Mouse (Mus musculus) limb, embryonic 14.5 days (tissue): ENCODE measurements at regions not wholly inside any gene's neighbourhood (a gene's known extent, or its start where the extent isn't known, plus 50 kb on each side); places are given as distances from the start of the nearest gene placed in this dataset.

ENCODE experiments used
- ATAC-seq: fragments of 200-750 bp; cut with Nextera tagmentation; 2 replicates; pipeline ENCODE4 v1.8.0; 2017; ENCODE audit warnings: low read depth, moderate number of reproducible peaks, moderate TSS enrichment; ENCODE audit not compliant: low FRiP score
- DNase-seq: peaks from one replicate; pipeline ENCODE4 v3.0.0-alpha.2; 2015; ENCODE audit warnings: low spot score
- H3K27ac ChIP-seq: fragments of 300-500 bp; sonication (generic); replicated peaks from 2 replicates; pipeline ENCODE4 v1.5.1; 2014; ENCODE audit warnings: low read depth, mild to moderate bottlenecking, low read length, moderate library complexity, mixed read lengths
- H3K27me3 ChIP-seq: fragments of 300-500 bp; sonication (generic); 2 replicates; pipeline ENCODE4 v1.6.1; 2014; ENCODE audit warnings: low read length, mixed read lengths; ENCODE audit not compliant: control insufficient read depth, insufficient read depth
- H3K36me3 ChIP-seq: fragments of 300-500 bp; sonication (generic); 2 replicates; pipeline ENCODE4 v1.6.1; 2014; ENCODE audit warnings: mild to moderate bottlenecking, low read length, moderate library complexity, mixed read lengths; ENCODE audit not compliant: control insufficient read depth, insufficient read depth
- H3K4me1 ChIP-seq: fragments of 300-500 bp; sonication (generic); 2 replicates; pipeline ENCODE4 v1.6.1; 2014; ENCODE audit warnings: antibody characterized with exemption, low read length, mixed read lengths; ENCODE audit not compliant: control insufficient read depth, insufficient read depth
- H3K4me2 ChIP-seq: fragments of 300-500 bp; sonication (generic); replicated peaks from 2 replicates; pipeline ENCODE4 v1.6.1; 2014; ENCODE audit warnings: low read depth, mild to moderate bottlenecking, low read length, moderate library complexity; ENCODE audit not compliant: severe bottlenecking
- H3K4me3 ChIP-seq: fragments of 300-500 bp; sonication (generic); replicated peaks from 2 replicates; pipeline ENCODE4 v1.5.1; 2014; ENCODE audit warnings: low read length
- H3K9ac ChIP-seq: fragments of 300-500 bp; sonication (generic); 2 replicates; pipeline ENCODE4 v1.6.1; 2014; ENCODE audit warnings: mild to moderate bottlenecking, low read depth, low read length, moderate library complexity; ENCODE audit not compliant: severe bottlenecking
- H3K9me3 ChIP-seq: fragments of 300-500 bp; sonication (generic); 2 replicates; pipeline ENCODE4 v1.6.1; 2016; ENCODE audit warnings: low read length; ENCODE audit not compliant: control insufficient read depth
- POLR2A ChIP-seq: fragments of 200-500 bp; IDR thresholded peaks from 2 replicates; pipeline ENCODE4 v1.8.0; 2012; ENCODE audit warnings: inconsistent platforms, mild to moderate bottlenecking, moderate library complexity, borderline replicate concordance; ENCODE audit not compliant: insufficient read depth, insufficient read length; ENCODE audit errors: extremely low read depth
- WGBS: fragments of 180-500 bp; shearing (Covaris S2); extraction: QIAGEN DNeasy Blood & Tissue Kit; methylation state at CpG from one replicate; pipeline ENCODE4 v1.1.7; 2014; 5-methylcytosine and 5-hydroxymethylcytosine counted together

GRCm38 (mm10) chr10:119146342-119146741, 93.5 kb downstream of the Cand1 start:
- Histone ChIP-seq H3K27ac (no peak overlapping the region), H3K9me3 (no peaks in the 10 kb centered on the region), H3K4me1 (no peaks in the 10 kb centered on the region), H3K4me3 (no peak overlapping the region), H3K9ac (no peak overlapping the region), H3K36me3 (no peaks in the 10 kb centered on the region), H3K27me3 (no peaks in the 10 kb centered on the region), H3K4me2 (no peak overlapping the region)
- ATAC-seq: no peak
- no peak for DNase-seq
- 37% methylated on average over 6 of the region's 6 CpGs for WGBS
- TF ChIP-seq POLR2A: no peak

GRCm38 (mm10) chr10:119142866-119143265, 97.0 kb downstream of the Cand1 start:
- no peaks in the 10 kb centered on the region for H3K9me3 ChIP-seq
- H3K4me3 ChIP-seq: no peak overlapping the region
- H3K36me3 ChIP-seq: no peaks in the 10 kb centered on the region
- 88% methylated on average over 6 of the region's 6 CpGs for WGBS
- H3K27me3 ChIP-seq: no peaks in the 10 kb centered on the region
- H3K27ac ChIP-seq: no peak overlapping the region
- no peak for TF ChIP-seq POLR2A
- H3K4me1 ChIP-seq: no peaks in the 10 kb centered on the region
- no peak overlapping the region for H3K9ac ChIP-seq
- ATAC-seq (no peak), DNase-seq (no peak)
- H3K4me2 ChIP-seq: no peak overlapping the region

GRCm38 (mm10) chr10:119142307-119142706, 97.5 kb downstream of the Cand1 start:
- TF ChIP-seq POLR2A: no peak
- no peak for DNase-seq

GRCm38 (mm10) chr10:119138237-119138636, 101.6 kb downstream of the Cand1 start:
- Histone ChIP-seq H3K36me3 (no peaks in the 10 kb centered on the region), H3K9me3 (no peaks in the 10 kb centered on the region), H3K4me2 (no peak overlapping the region), H3K27ac (no peak overlapping the region), H3K4me3 (no peak overlapping the region), H3K4me1 (no peaks in the 10 kb centered on the region), H3K9ac (no peak overlapping the region), H3K27me3 (no peaks in the 10 kb centered on the region)
- 71% methylated on average over 6 of the region's 6 CpGs for WGBS
- no peak for TF ChIP-seq POLR2A
- ATAC-seq (no peak), DNase-seq (no peak)

More at GRCm38 (mm10) chr10:119142307-119142706, 97.5 kb downstream of the Cand1 start:
- Histone ChIP-seq H3K4me3 (no peak overlapping the region), H3K27me3 (no peaks in the 10 kb centered on the region), H3K4me2 (no peak overlapping the region), H3K36me3 (no peaks in the 10 kb centered on the region), H3K9me3 (no peaks in the 10 kb centered on the region), H3K4me1 (no peaks in the 10 kb centered on the region), H3K27ac (no peak overlapping the region), H3K9ac (no peak overlapping the region)
- whole genome bisulfite sequencing: 85% methylated on average over 5 of the region's 5 CpGs
- ATAC-seq: no peak

GRCm38 (mm10) chr10:119135489-119135924, 104.3 kb downstream of the Cand1 start:
- no peaks in the 10 kb centered on the region; the same call in 1 of the 2 replicates for H3K27me3 ChIP-seq
- no peak overlapping the region for H3K4me2 ChIP-seq
- H3K4me3 ChIP-seq: no peak overlapping the region
- no peak overlapping the region for H3K9ac ChIP-seq
- H3K36me3 ChIP-seq: no peaks in the 10 kb centered on the region
- no peak overlapping the region for H3K27ac ChIP-seq
- no peak for DNase-seq
- no peak for ATAC-seq
- no peak for TF ChIP-seq POLR2A
- WGBS: 31% methylated on average over 11 of the region's 11 CpGs
- no peaks in the 10 kb centered on the region for H3K9me3 ChIP-seq
- no peaks in the 10 kb centered on the region for H3K4me1 ChIP-seq
